Mouse (Mus musculus) layer of hippocampus, postnatal 14 days (tissue): ENCODE measurements around the gene Gm49027. TPM values are rescaled to one million over a fixed set of nuclear protein-coding genes. Genes with fewer than 3 reads are reported as not detected.
"Not testable (repeated sequence)": the region's sequence is repeated elsewhere in the genome, so short reads cannot be mapped to it uniquely, and the experiment has no call there.

Experiments
- DNase-seq, 2 experiments: peaks; one replicate each; pipeline ENCODE4 v3.0.0; 2021 to 2022; ENCODE audit warnings: low spot score in 2 of 2, mixed read lengths in 1 of 2
- long read RNA-seq, 2 experiments: library from polyadenylated mRNA; stranded (forward); transcript quantifications; one replicate each; pipeline ENCODE4 v2.0.0; 2021
- total RNA-seq, 2 experiments: library from RNA; stranded (reverse); gene quantifications; 2 replicates each; pipeline ENCODE4 v1.2.3; 2021

The Gm49027 gene
- total RNA-seq = 1 to 10 TPM; 7.1 to 7.3 TPM
- long read RNA-seq, experiment 1, partial matches to known transcripts = 36 of 37 reads
- long read RNA-seq, experiment 1, other reads (novel, unspliced or antisense) = 1 of 37 reads
- long read RNA-seq, experiment 2, partial matches to known transcripts = 45 of 45 reads
- long read RNA-seq, experiment 2, other reads (novel, unspliced or antisense) = 0 of 45 reads

DNA sequence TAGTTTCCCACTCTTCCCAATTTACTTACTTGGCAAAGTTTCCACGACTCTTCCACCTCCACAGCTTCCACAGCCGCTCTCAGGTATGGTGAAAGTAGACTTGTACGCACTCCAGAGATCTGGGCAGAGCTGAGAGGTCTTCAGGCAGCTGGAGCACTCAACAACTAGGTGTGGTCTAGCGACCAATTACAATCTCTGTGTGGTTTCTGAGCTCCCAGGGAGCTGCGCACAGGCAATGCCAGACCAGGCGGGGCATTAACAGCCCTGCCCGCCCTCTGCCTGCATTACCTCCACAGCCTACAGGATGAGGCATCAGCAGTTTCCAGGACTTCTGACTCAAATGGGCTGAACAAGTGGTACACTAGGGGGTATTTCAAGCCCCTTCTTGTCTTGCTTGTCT, at the start of gene Gm49027:
Gene Gm49027, minus strand, starts transcription at position 208 of the 400 bp plus-strand sequence.
- no peak for DNase-seq

DNA sequence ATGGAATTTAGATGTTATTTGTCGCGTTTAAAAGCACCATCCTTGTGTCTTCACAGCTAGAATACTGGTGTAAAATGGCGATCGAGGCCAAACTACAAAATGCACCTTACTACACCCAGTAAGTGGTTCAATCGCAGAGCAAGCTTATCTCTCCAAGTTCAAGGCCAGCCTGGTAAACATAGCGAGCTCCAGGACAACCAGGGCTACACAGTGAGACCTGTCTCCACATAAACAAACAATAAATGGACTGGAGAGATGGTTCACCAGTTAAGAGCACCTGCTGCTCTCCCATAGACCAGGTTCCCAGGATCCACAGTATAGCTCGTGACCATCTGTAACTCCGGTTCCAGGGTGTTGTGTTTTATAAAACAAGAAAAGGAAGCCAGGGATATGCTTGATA, 48.1 kb upstream of the Gm49027 start:
- DNase-seq = no peak

DNA sequence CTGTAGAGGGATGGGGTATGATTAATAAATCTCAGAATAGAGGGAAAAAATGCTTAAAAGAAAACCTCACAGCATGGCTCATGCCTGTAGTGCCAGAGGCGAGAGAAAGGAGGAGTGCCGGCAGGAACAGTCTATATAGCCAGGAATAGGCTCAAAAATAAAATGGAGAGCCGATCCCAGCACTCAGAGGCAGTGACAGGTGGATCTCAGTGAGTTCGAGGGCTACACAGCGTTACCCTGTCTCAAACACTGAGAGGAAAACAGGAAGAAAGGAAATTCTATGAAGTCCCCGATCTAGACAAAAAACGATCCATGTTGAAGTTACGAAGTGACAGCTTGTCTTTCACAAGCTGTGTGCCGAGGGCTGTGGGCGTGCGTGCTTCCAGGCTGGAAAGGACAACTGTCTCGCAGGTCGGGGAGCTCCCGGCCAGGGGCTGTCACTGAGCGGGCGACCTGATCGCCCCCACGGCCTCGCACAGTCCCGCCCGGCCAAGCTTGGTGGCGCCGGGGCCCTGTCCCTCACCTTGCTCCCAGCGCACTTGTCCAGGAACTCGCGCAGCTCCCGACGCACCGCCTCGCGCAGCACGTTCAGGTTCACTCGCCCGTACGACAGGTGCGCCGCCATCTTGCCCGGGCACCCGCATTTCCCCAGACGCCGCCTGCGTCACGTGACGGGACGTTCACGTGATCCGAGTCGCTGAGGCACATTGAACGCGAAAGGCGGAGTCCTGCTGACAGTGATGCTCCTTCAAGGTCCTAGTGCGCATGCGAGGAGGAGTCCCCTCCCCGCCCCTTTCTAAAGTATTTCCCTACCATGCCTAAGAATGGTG, 47.3 kb upstream of the Gm49027 start, which contains the start of gene Vps33a:
Gene Vps33a, minus strand, starts transcription at position 682 of the 830 bp plus-strand sequence.
- DNase-seq = peak; percentile 96 to 99

DNA sequence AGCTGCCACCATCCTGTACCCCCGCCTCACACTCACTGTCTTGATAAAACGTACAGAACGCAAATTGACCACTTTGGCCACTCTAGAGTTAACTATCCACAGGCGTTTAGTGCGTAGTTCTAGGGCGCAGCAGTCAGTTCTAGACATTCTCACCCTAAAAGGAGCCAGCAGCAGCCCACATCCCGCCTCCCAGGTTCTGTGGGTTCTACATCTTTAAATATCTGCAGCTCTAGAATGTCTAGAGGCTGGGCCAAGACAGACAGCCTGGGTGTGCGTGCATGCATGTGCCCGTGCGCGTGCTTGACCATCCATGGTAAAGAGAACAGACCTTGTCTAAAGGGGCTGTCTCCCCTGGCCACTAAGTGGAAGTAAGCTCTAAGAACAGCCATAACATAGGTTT, 35.8 kb upstream of the Gm49027 start:
- DNase-seq = no peak

DNA sequence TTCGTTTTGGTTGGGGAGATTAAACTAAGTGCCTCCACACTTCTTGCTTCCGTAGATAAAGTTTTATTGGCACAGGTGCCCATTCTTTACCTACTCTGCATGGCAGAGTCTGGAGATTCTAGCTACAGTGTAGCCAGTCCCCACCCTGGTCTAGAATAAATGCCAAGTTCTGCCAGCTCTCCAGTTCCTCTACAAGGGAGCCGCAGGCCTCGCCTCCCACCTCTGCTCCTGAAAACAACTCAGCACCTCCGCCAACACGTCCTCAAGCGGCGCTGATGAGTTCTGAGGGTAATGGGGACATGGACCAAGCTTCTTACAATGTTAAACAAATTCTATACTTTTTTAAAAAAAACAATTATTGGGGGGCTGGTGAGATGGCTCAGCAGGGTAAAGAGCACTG, 34.3 kb upstream of the Gm49027 start:
- no peak for DNase-seq

DNA sequence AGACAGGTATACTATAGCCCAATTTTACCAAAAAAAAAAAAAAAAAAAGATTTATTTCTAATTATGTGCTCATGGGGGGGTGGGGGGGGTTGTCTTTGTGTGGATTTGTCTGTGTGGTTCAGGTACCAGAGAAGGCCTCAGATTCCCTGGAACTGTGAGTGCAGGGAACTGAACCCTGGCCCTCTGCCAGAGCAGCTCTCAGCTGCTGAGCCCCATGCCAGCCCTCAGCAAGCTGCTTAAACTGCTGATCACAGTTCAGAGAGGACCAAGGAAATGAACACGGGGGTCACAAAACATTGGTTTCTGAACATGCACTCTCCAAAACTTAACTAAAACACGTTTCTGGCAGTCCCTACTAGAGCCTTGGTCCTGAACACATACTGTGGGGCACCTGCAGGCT, 31.2 kb upstream of the Gm49027 start:
- peak; percentile 39 to 73 for DNase-seq

DNA sequence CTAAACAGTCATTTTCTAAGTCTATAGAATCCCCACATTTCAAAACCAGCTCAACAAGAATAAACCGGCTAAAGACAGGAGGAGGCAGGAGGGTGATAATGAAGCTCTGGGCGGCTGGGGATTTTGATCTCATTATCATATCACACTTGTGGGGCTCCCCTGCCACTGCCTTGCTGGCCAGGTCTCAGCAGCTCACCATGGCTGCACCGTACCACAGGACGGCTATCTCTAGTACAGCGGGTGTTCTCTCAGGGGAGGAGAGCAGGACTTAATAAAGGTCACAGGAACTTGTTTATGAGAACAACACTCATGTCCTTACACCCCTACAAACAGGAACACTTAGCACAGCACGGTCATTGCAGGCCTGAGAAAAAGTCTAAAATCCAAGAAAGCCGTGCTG, 30.4 kb upstream of the Gm49027 start:
- no peak for DNase-seq

DNA sequence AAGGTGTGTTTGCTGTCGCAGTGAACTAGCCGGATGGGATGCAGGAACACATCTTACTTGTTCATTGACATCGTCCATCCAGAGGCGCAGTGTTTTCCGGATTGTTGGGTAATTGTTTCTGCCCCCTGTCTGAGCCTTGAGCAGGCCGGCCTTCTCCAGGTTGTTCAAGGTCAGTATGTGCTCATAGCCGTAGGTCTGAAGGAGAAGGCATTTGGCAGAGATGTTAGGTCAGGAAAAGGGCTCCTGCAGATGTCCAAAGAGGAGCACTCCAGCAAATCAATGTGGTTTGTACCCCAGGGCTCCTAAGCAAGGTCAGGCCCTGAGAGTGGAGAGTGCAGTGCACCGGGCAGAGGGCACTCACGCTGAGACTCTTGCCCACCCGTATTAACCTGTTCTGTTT, 8.5 kb upstream of the Gm49027 start:
- no peak for DNase-seq

DNA sequence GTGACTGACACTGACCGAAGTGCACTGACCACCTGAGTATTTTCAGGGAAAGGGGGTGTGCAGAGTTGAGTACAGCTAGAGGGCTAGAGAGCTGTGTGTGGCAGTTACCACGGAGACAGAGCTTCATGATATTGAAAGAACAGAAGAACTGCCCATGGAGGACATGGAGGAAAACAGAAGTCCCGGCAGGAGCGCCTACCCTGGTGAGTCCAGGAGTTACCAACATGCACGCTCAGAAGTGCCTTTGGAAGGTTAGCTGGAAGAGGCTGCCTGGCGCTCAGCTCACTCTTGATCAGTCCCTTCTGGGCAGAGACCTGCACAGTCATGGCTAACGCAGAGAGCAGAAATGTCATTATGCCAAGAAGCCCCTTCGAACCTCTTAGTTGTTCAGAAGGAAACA, 4.8 kb upstream of the Gm49027 start:
- DNase-seq = no peak

DNA sequence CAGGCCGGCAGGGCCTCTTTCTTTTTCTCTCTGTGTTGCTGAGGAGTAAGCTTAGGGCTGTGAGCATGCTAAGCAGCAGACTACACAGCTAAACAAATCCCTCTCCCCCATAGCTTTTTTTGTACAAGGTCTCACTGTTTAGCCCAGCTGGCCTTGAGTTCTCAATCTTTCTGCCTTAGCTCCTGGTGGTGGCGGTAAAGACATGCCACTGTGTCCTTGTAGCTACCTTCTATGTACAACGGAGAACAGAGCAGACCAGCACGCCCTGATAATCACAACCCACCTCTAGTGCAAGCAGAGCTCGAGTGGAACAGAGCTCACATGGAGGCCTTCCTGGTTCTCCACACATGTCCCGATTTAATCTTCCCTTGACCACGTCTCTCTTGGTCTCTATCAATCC, 3.4 kb upstream of the Gm49027 start:
- no peak for DNase-seq

DNA sequence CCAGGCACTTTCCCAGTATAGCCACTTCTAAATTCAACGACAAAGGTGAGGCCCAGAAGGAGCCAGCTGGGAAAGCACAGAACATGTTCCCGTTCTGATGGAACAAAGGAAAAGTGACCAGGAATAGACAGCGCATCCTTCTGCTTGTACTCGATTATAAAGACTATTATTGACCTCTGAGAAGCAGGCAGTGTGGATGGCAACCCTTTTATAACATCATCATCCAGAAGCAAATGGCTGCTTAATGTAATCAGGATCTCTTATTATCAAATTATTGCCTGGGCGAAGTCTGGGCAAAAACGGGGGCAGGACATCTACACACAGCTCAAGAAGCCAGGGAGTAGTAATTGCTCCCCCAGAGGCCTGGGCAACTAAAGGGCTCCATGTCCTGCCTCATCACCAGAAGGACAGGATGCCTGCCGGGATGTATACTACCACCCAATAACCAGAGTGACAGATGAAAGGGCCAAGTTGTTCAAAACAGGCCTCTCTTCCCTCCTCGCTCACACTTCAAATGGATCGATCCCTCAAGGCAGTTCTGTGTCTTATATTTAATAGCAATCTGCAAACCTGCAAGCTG, 718 bp upstream of the Gm49027 start:
- DNase-seq = no peak

DNA sequence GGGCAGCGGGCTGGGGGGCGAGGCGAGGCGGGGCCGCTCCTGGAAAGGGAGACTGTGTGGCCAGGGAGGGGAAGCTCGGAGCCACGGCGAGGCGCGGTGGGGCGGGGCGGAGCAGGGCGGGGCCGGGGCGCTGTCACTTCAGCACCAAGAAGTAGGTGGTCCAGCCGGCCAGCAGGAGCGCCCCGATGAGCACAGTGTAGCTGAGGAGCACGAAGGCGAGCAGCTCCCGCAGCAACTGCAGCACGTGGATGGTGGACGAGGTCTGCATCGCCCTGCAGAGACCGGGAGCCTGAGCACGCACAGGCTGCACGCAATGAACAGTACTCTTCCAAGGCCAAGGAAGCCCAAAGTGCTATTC, 916 bp downstream of the Gm49027 start:
- no peak for DNase-seq

DNA sequence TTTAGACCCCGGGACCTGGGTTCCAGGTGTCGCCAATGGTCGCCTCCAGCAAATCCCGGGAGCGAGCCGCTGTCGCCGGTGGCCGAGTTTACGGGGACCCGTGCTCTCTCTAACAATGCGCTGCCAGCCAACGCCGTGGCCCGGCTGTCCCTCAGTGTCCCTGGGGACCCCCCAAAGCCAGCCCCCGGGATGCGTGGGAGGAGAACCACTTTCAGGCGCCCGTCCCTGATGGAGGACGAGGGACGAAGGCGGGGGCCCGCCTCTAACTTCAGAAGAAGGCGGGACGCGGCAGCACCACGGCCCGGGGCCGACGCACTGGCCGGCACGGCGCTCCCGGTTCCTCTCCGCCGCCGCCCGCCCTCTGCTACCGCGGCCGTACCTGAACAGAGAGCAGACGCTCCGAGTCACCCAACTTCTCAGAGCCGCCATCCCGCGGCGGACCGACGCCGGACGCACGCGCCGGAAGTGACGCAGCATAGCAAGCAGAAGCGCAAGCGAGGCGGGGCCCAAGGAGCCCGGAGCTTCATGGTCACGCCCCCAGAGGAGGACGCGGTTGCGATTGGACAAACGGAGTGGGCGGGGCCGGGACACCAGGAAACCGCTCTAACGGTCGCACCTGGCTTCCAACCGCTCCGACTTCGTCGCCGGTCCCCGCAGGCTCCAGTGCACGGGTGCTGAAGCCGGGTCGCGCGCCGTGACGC, 1.4 kb downstream of the Gm49027 start, which contains the start of gene Diablo:
Gene Diablo, minus strand, starts transcription at position 485 of the 701 bp plus-strand sequence.
- peak; percentile 97 to 98 for DNase-seq

DNA sequence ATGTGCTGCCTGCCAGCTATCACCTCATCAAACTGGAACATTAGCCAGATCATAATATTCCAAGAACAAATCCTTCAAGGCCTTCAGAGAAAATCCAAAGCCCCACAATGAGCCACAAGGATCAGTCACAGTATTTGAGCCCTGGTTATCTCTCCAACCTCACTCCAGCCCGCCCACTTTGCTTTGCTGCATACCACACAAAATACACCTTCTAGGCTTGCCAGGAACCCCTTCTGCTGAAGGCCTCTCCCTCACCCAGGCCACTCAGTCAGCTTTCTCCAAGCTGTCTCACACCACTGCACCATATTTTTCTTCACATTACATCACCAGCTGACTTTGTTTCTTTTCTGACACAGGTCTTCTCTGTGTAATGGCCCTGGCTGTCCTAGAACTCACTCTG, 3.1 kb downstream of the Gm49027 start:
- no peak for DNase-seq

DNA sequence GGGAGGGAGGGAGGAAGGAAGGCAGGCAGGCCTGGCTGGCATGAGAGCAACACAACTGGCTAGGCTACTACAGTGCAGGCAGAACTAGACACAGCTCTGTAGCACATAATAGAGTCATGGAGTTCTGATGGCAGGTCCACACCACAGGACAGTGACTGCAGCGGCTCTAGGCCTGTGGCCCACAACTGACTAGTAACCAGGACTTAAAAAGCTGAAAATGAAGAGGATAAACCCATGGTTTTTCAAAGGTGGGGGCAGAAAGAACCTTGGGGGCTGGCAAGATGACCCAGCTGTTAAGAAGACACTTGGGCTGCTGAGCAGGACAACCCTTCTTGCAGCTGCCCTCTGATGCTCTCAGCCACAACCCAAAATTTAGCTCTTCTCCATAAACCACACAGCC, 3.7 kb downstream of the Gm49027 start:
- DNase-seq = no peak

DNA sequence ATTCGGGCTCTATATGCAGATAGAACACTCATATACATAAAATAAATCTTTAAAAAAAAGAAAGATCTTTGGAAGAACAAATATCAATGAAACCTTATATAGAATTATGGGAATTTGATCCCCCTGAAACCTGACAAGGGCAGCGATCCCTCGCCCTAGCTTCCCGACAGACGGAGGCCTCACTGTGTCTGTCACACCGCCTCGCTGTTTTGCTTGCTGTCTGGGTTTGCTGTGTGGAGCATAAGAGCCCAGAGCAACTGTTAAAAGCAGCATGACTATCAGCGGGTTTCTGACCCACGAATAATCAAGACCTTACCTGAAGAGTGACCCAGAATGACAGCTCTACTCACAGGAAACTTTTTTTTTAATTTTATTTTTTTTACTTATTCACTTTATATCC, 4.6 kb downstream of the Gm49027 start:
- DNase-seq = no peak

DNA sequence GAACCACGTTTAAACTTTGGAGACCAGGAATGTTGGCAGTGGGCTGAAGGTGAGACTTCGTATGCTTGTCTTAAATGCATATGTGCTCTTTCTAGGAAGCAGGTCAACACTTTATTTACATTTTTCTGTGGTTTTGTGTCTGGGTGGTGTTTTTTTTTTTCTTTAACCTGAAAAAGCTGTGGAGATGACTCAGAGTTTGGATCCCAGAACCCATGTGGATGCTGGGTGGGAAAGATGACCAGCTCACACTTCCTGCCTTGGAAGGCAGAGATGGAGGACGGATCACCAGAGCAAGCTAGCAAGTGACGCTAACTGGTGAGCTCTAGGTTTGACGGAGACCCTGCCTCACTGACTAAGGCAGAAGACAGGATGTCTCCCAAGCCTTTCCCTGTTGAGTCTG, 10.4 kb downstream of the Gm49027 start:
- no peak for DNase-seq

DNA sequence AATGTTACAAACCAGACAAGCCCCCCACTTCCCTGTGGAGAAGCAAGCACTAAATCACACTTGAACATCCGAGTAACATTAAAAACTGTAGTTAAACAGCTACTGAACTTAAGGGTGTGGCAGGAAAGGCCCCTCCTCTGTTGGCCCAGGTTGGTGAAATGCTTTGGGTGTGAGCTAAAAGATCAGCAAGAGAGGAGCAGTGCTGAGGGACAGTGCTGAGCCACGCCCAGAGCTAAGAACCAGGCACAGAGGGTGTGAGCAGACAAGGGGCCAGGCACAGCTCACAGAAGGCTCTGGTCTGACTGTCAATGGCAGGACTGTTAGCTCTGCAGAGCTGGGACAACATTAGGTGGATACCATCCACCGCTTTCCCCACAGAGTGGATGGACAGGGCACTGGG, 13.2 kb downstream of the Gm49027 start:
- DNase-seq = no peak

DNA sequence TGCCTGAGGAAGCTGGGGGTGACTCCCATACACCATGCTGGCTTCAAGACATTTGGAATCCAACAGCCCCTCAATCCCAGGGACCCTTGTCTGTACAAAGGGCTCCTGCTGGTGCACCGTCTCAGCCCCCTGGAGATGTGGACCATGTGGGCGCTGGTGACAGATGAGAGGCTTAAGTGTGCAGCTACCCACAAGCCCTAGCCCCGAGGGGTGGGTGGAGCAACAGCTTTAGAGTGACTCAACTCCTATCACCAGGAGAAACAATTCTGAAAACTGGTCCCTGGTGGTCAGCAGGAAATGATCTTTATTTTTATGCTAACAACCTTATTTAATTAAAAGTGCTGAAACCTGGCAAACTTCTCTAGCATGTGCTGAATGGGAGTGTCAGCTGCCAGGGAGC, 13.9 kb downstream of the Gm49027 start:
- DNase-seq = not testable (repeated sequence)

DNA sequence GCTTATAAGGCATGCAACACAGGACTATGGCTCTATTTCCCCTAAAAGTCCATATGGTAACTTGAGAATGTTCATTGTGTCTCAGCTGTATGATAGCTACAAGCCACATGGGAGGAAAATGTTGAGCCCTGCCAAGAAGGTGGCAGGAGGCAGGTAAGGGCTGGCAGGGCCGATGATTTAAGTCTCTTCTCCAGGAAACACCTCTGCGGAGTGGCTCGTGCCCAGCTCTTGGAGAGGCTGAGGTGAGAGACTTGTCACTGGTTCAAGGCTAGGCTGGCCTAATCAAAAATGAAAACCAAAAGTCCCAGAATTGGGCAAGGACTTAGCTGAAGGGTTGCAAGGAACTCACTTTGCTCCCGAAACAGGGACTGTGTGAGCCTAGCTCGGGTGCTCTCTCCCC, 15.1 kb downstream of the Gm49027 start, which contains the start of gene B3gnt4:
Gene B3gnt4, plus strand, starts transcription at position 301 of the 400 bp plus-strand sequence.
- no peak for DNase-seq

DNA sequence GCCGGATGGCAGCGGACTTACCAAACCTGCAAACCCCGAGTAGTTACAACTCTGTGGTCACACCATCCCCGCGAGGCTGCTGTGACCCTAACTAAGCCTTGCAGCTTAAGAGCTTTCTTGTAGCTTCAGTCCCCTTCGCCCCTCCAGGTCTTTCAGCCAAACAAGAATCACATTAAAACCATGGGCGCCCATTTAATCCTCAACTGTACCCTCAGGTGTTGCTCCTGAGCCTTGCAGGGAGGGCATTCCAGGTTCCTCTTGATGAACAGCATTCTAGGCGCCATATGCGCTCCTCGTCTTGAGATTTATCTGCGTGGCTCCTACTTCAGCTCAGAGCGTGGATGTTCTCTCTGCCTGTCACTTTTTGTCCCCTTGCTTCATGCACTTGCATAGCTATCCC, 16.4 kb downstream of the Gm49027 start:
- no peak for DNase-seq
